20 mouse cellular contexts compared by ENCODE assay signal in the genomic region with DNA sequence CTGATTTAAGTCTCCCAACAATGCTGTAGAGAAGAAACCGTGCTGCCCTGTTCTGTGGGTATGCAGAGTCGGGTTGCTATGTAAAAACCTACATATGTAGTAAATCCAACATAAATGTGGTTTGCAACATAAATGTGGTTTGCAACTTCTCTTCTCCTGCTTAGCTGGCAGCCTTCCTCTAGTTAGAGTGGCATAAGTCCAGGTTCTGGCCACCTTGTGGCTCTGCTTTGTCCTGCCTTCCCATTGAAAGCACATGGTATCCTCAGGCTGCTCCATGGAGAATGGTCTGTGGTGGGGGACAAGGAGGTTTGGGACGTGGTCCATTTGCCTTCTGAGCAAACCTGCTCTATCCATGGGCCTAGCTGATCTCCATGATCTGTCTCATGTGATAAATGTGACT. TPM values are rescaled to one million over a fixed set of nuclear protein-coding genes. Genes with fewer than 3 reads are reported as not detected.
DNase-seq lines count a peak whose midpoint lies in the region; ATAC-seq and TF ChIP-seq lines count a peak whose summit lies in the region.
"Had no signal": no experiment of that assay in that cellular context is flagged by ENCODE, and none has a peak within 500 bp of the region (broad histone marks: within the 10 kb centered on the region; RNA-seq: fewer than 3 reads in every experiment).

No protein-coding gene starts in this region.

- TF ChIP-seq POLR2A in heart, adult 2 months (IDR thresholded peaks at IDR 0.05; ENCODE audit: insufficient read depth, low read depth, low read length), result no peak
- no peak for TF ChIP-seq POLR2A in bone marrow, adult 2 months (IDR thresholded peaks at IDR 0.05; ENCODE audit: borderline replicate concordance, control insufficient read depth, low read depth, low read length)

- DNase-seq in heart, adult 2 months, result no peak
- no peak for DNase-seq in heart, adult 11 months
- no peak for DNase-seq in liver, postnatal 0 days
- no peak for DNase-seq in stomach, postnatal 0 days (ENCODE audit: low spot score)
- no peak for DNase-seq in MN1 (ENCODE audit: low spot score)
- DNase-seq: adrenal gland, postnatal 10 days; cerebellum, adult 2 months; gastrocnemius, postnatal 14 days; lung, adult 2 months; lung, postnatal 4 days; thymus, postnatal 4 days had no signal

- ATAC-seq in liver, postnatal 0 days, result no peak
- no peak for ATAC-seq in liver, embryonic 12.5 days
- ATAC-seq in stomach, postnatal 0 days (ENCODE audit: low FRiP score, low TSS enrichment), result no peak
- ATAC-seq: intestine, embryonic 15.5 days; Patski had no signal

- H3K4me2 ChIP-seq in liver, postnatal 0 days (ENCODE audit: low read depth, low read length), result no peak overlapping the region
- H3K4me2 ChIP-seq in liver, embryonic 12.5 days, result no peak overlapping the region
- no peak overlapping the region for H3K4me2 ChIP-seq in stomach, postnatal 0 days (replicated peaks; ENCODE audit: low read depth)
- H3K4me2 ChIP-seq: forebrain, embryonic 12.5 days; heart, embryonic 11.5 days; hindbrain, embryonic 14.5 days; intestine, embryonic 15.5 days; limb, embryonic 13.5 days; midbrain, embryonic 11.5 days had no signal

- intact Hi-C loops in heart, adult 2 months (cut with DNase I), result no loop called here

- no peak for TF ChIP-seq EP300 in heart, adult 2 months (IDR thresholded peaks at IDR 0.05; ENCODE audit: insufficient read depth, low read depth, low read length)
- no peak for TF ChIP-seq EP300 in liver, postnatal 0 days (IDR thresholded peaks at IDR 0.05; ENCODE audit: low read depth)
- TF ChIP-seq EP300 in stomach, postnatal 0 days (optimal IDR thresholded peaks at IDR 0.05), result no peak

- peaks cover 10% of the 10 kb centered on the region for H3K36me3 ChIP-seq in heart, adult 2 months (ENCODE audit: control insufficient read depth, insufficient read depth, low read length)
- H3K36me3 ChIP-seq in liver, postnatal 0 days (replicated peaks; ENCODE audit: insufficient read depth, low read length), result no peaks in the 10 kb centered on the region
- no peaks in the 10 kb centered on the region for H3K36me3 ChIP-seq in liver, embryonic 12.5 days
- no peaks in the 10 kb centered on the region for H3K36me3 ChIP-seq in stomach, postnatal 0 days (ENCODE audit: control insufficient read depth, insufficient read depth, low read length)
- H3K36me3 ChIP-seq: forebrain, embryonic 12.5 days; intestine, embryonic 15.5 days; limb, embryonic 13.5 days had no signal

- H3K27ac ChIP-seq in heart, adult 2 months, result peak overlapping the region; percentile 89
- no peak overlapping the region for H3K27ac ChIP-seq in liver, postnatal 0 days (ENCODE audit: low read depth)
- no peak overlapping the region for H3K27ac ChIP-seq in liver, embryonic 12.5 days
- H3K27ac ChIP-seq in bone marrow, adult 2 months (ENCODE audit: control insufficient read depth, insufficient read depth, low read depth, low read length, poor library complexity), result 0 out of 2 replicates have a peak overlapping the region, but pooled peaks have one; percentile 6
- no peak overlapping the region for H3K27ac ChIP-seq in stomach, postnatal 0 days (replicated peaks)
- H3K27ac ChIP-seq: forebrain, embryonic 12.5 days; hindbrain, embryonic 14.5 days had no signal

- H3K9ac ChIP-seq in heart, adult 2 months (ENCODE audit: low read depth, low read length), result no peak overlapping the region
- H3K9ac ChIP-seq in liver, postnatal 0 days (replicated peaks), result no peak overlapping the region
- H3K9ac ChIP-seq in liver, embryonic 12.5 days, result no peak overlapping the region
- H3K9ac ChIP-seq in stomach, postnatal 0 days (ENCODE audit: low read length), result no peak overlapping the region
- H3K9ac ChIP-seq: forebrain, embryonic 12.5 days; hindbrain, embryonic 14.5 days; intestine, embryonic 15.5 days; limb, embryonic 13.5 days had no signal

- no peaks in the 10 kb centered on the region for H3K9me3 ChIP-seq in liver, postnatal 0 days (ENCODE audit: low read length)
- H3K9me3 ChIP-seq in liver, embryonic 12.5 days (replicated peaks), result no peaks in the 10 kb centered on the region
- no peaks in the 10 kb centered on the region for H3K9me3 ChIP-seq in stomach, postnatal 0 days (ENCODE audit: control insufficient read depth, low read length)
- H3K9me3 ChIP-seq: forebrain, embryonic 12.5 days; intestine, embryonic 15.5 days; limb, embryonic 13.5 days had no signal

- peaks cover 28% of the 10 kb centered on the region for H3K4me1 ChIP-seq in heart, adult 2 months (ENCODE audit: control insufficient read depth, insufficient read depth, low read length)
- peaks cover 48% of the 10 kb centered on the region for H3K4me1 ChIP-seq in liver, postnatal 0 days (ENCODE audit: insufficient read depth)
- H3K4me1 ChIP-seq in liver, embryonic 12.5 days, result peaks cover 40% of the 10 kb centered on the region
- H3K4me1 ChIP-seq in bone marrow, adult 2 months (ENCODE audit: control insufficient read depth, insufficient read depth, low read length), result peaks cover 10% of the 10 kb centered on the region
- H3K4me1 ChIP-seq in stomach, postnatal 0 days (replicated peaks; ENCODE audit: control insufficient read depth, insufficient read depth), result peaks cover 15% of the 10 kb centered on the region

- no peaks in the 10 kb centered on the region for H3K79me2 ChIP-seq in heart, adult 2 months (replicated peaks; ENCODE audit: control insufficient read depth, insufficient read depth, low read length)

- no peak overlapping the region for H3K4me3 ChIP-seq in heart, adult 2 months
- no peak overlapping the region for H3K4me3 ChIP-seq in liver, postnatal 0 days (ENCODE audit: low read depth, low read length)
- no peak overlapping the region for H3K4me3 ChIP-seq in liver, embryonic 12.5 days
- no peak overlapping the region for H3K4me3 ChIP-seq in bone marrow, adult 2 months (replicated peaks; ENCODE audit: control insufficient read depth, low read depth, low read length)
- no peak overlapping the region for H3K4me3 ChIP-seq in stomach, postnatal 0 days (ENCODE audit: low read depth, low read length)
- H3K4me3 ChIP-seq: forebrain, embryonic 12.5 days; intestine, embryonic 15.5 days; limb, embryonic 13.5 days had no signal

- peak; percentile 58 for TF ChIP-seq CTCF in heart, adult 2 months (IDR thresholded peaks at IDR 0.05)
- TF ChIP-seq CTCF in liver, postnatal 0 days (IDR thresholded peaks at IDR 0.05; ENCODE audit: low read depth), result 0 out of 2 replicates have a peak, but pooled peaks have one; percentile 21
- peak; percentile 23; the same call in 1 of the 2 replicates for TF ChIP-seq CTCF in bone marrow, adult 2 months (IDR thresholded peaks at IDR 0.05; ENCODE audit: control insufficient read depth, insufficient read depth, low read length)
- 0 out of 2 replicates have a peak, but pooled peaks have one; percentile 24 for TF ChIP-seq CTCF in stomach, postnatal 0 days (IDR thresholded peaks at IDR 0.05; ENCODE audit: low read depth)

- 97% methylated on average over 3 of the region's 3 CpGs for WGBS in heart, adult 2 months
- WGBS in liver, postnatal 0 days (ENCODE audit: insufficient replicate concordance), result 75% methylated on average over 3 of the region's 3 CpGs
- 75% methylated on average over 3 of the region's 3 CpGs for WGBS in liver, embryonic 12.5 days (ENCODE audit: insufficient replicate concordance)
- WGBS in bone marrow, adult 2 months, result 34% methylated on average over 3 of the region's 3 CpGs
- 91% methylated on average over 3 of the region's 3 CpGs for WGBS in stomach, postnatal 0 days

- no peaks in the 10 kb centered on the region for H3K27me3 ChIP-seq in heart, adult 2 months (ENCODE audit: control insufficient read depth, insufficient read depth, low read length)
- H3K27me3 ChIP-seq in liver, postnatal 0 days (ENCODE audit: insufficient read depth, low read length), result no peaks in the 10 kb centered on the region
- H3K27me3 ChIP-seq in liver, embryonic 12.5 days (replicated peaks), result no peaks in the 10 kb centered on the region
- H3K27me3 ChIP-seq in stomach, postnatal 0 days (ENCODE audit: control insufficient read depth, insufficient read depth, low read length), result no peaks in the 10 kb centered on the region
- H3K27me3 ChIP-seq: forebrain, embryonic 12.5 days; intestine, embryonic 15.5 days; limb, embryonic 13.5 days; Patski had no signal

RNA-seq across cellular contexts. Expression of a gene that starts 58.3 kb away (rescaled TPM):
- total RNA-seq in heart, adult 2 months (2021), result 100 to 1,000 TPM; 139 to 143 TPM
- 113 and 144 TPM in 2 replicates for polyA plus RNA-seq in heart, adult 2 months (2012; rRNA removed)
- 49.8 and 52.8 TPM in 2 replicates for polyA plus RNA-seq in liver, postnatal 0 days (2015; fragmentation: Nextera tagmentation; extraction: Ambion mirVana)
- 33.9 and 34.9 TPM in 2 replicates for polyA plus RNA-seq in liver, embryonic 12.5 days (2016; fragmentation: Nextera tagmentation; extraction: Ambion mirVana)
- polyA plus RNA-seq in bone marrow, adult 2 months (2011; ENCODE audit: insufficient read depth, insufficient read length, low replicate concordance, missing spikeins), result 24.5 and 58.7 TPM in 2 replicates
- polyA plus RNA-seq in stomach, postnatal 0 days (2015; fragmentation: Nextera tagmentation; extraction: Ambion mirVana), result 103 and 106 TPM in 2 replicates

Comparison
In these comparisons a context has a peak if more than half of its experiments do, and no peak if none do; other contexts are left out.
1. H3K27ac ChIP-seq: peak in heart, adult 2 months (single experiment) and bone marrow, adult 2 months (single experiment); none in liver, postnatal 0 days (single experiment), liver, embryonic 12.5 days (single experiment) and stomach, postnatal 0 days (single experiment).
2. Peak in every context shown above with its lines, with median percentiles within 50 percentile points of each other: CTCF ChIP-seq.